Mouse (Mus musculus) midbrain, embryonic 14.5 days (tissue): ENCODE results near the gene Sod1. TPM values are rescaled to one million over a fixed set of nuclear protein-coding genes. Genes with fewer than 3 reads are reported as not detected.

Source experiments
- ATAC-seq: fragments of 200-750 bp; cut with Nextera tagmentation; 2 replicates; pipeline ENCODE4 v1.8.0; 2017; ENCODE audit warnings: moderate number of reproducible peaks, moderate library complexity; ENCODE audit not compliant: low FRiP score, low TSS enrichment
- DNase-seq: peaks from one replicate; pipeline ENCODE4 v3.0.0-alpha.2; 2015
- H3K27ac ChIP-seq: fragments of 300-500 bp; sonication (generic); replicated peaks from 2 replicates; pipeline ENCODE4 v1.5.1; 2014; ENCODE audit warnings: mild to moderate bottlenecking, low read depth, low read length, moderate library complexity
- H3K27me3 ChIP-seq: fragments of 300-500 bp; sonication (generic); 2 replicates; pipeline ENCODE4 v1.6.1; 2014; ENCODE audit warnings: low read length, control low read depth, mixed read lengths; ENCODE audit not compliant: control insufficient read depth, insufficient read depth
- H3K36me3 ChIP-seq: fragments of 300-500 bp; sonication (generic); 2 replicates; pipeline ENCODE4 v1.6.1; 2014; ENCODE audit warnings: low read length, control low read depth; ENCODE audit not compliant: control insufficient read depth, insufficient read depth
- H3K4me1 ChIP-seq: fragments of 300-500 bp; sonication (generic); 2 replicates; pipeline ENCODE4 v1.6.1; 2014; ENCODE audit warnings: mild to moderate bottlenecking, antibody characterized with exemption, low read length, control low read depth; ENCODE audit not compliant: control insufficient read depth, insufficient read depth
- H3K4me2 ChIP-seq: fragments of 300-500 bp; sonication (generic); 2 replicates; pipeline ENCODE4 v1.6.1; 2014; ENCODE audit warnings: mild to moderate bottlenecking, low read length, moderate library complexity
- H3K4me3 ChIP-seq: fragments of 300-500 bp; sonication (generic); replicated peaks from 2 replicates; pipeline ENCODE4 v1.5.1; 2014; ENCODE audit warnings: low read depth, low read length
- H3K9ac ChIP-seq: fragments of 300-500 bp; sonication (generic); replicated peaks from 2 replicates; pipeline ENCODE4 v1.6.1; 2014; ENCODE audit warnings: mild to moderate bottlenecking, low read length, moderate library complexity
- H3K9me3 ChIP-seq: fragments of 300-500 bp; sonication (generic); 2 replicates; pipeline ENCODE4 v1.6.1; 2016; ENCODE audit warnings: low read length, control low read depth, mixed read lengths; ENCODE audit not compliant: control insufficient read depth
- WGBS: fragments of 180-500 bp; shearing (Covaris S2); extraction: QIAGEN DNeasy Blood & Tissue Kit; methylation state at CpG from one replicate; pipeline ENCODE4 v1.1.7; 2014; 5-methylcytosine and 5-hydroxymethylcytosine counted together
- polyA plus RNA-seq: library from polyadenylated mRNA; unstranded; fragments of >200 nt; fragmentation: Nextera tagmentation; extraction: Ambion mirVana; gene quantifications from 2 replicates; pipeline ENCODE4 v1.2.1, GENCODE M21; 2014

The Sod1 gene
- polyA plus RNA-seq, 1 experiment from 2014 or later, result 866 TPM

DNA sequence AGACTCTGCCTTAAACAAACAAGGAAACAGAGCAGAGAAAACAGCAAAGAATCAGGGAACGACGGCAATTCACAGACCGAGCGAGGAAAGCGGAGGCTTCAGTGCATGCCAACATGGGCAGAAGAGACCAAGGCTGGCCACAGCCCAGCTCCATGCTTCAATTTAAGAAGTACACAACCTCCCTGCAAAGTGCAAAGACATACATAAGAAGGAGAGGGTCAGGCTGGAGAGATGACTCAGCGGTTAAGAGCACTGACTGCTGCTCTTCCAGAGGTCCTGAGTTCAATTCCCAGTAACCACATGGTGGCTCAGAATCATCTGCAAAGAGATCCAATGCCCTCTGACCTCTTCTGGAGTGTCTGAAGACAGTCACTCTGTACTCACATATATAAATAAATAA, 36.4 kb upstream of the Sod1 start:
- H3K4me2 ChIP-seq, result no peak overlapping the region
- 87% methylated on average over 6 of the region's 6 CpGs for WGBS
- no peaks in the 10 kb centered on the region for H3K36me3 ChIP-seq
- no peaks in the 10 kb centered on the region for H3K27me3 ChIP-seq
- H3K9ac ChIP-seq, result no peak overlapping the region
- no peaks in the 10 kb centered on the region for H3K9me3 ChIP-seq
- no peak overlapping the region for H3K27ac ChIP-seq
- ATAC-seq (no peak), DNase-seq (no peak)
- H3K4me1 ChIP-seq, result no peaks in the 10 kb centered on the region
- H3K4me3 ChIP-seq, result no peak overlapping the region

DNA sequence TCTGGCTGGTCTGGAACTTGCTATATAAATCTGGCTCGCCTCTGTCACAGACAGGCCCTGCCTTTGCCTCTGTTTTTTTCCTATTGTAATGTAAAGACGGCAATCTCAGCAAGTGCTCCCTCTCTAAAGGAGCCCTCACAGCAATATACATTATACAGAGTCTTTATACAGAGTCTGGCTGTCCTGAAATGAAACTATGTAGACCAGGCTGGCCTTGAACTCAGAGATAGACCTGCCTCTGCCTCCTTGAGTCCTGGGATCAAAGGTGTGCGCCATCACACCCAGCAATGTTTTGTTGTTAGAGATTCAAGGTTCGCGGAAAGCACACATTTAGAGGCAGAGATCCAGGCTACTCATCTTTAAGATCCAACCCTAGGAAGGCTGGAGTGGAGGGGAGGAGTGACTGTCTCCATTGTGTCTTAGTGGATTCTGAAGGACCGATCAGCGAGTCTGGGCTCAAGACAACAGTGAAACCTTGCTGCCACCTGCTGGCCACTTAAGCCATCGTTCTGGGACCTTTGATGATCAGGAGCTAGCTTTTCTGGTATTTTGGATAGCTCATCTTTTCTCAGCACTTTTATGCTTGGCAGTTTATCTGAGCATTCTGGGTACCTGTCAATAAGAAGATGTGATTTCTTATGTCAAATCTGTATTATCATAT, 34.5 kb upstream of the Sod1 start:
- peak; percentile 79; the same call in 1 of the 2 replicates for ATAC-seq
- DNase-seq, result peak; percentile 94
- Histone ChIP-seq H3K27ac (no peak overlapping the region), H3K9me3 (no peaks in the 10 kb centered on the region), H3K36me3 (no peaks in the 10 kb centered on the region), H3K9ac (no peak overlapping the region), H3K27me3 (no peaks in the 10 kb centered on the region), H3K4me1 (no peaks in the 10 kb centered on the region), H3K4me2 (no peak overlapping the region), H3K4me3 (no peak overlapping the region)
- WGBS, result 38% methylated on average over 8 of the region's 8 CpGs

GRCm38 (mm10) chr16:90187453-90187852, 33.1 kb upstream of the Sod1 start:
- Histone ChIP-seq H3K4me1 (no peaks in the 10 kb centered on the region), H3K9me3 (no peaks in the 10 kb centered on the region), H3K27me3 (no peaks in the 10 kb centered on the region), H3K9ac (no peak overlapping the region), H3K27ac (no peak overlapping the region), H3K36me3 (no peaks in the 10 kb centered on the region), H3K4me2 (no peak overlapping the region), H3K4me3 (no peak overlapping the region)
- 45% methylated on average over 13 of the region's 13 CpGs for WGBS
- DNase-seq (no peak), ATAC-seq (no peak)

DNA sequence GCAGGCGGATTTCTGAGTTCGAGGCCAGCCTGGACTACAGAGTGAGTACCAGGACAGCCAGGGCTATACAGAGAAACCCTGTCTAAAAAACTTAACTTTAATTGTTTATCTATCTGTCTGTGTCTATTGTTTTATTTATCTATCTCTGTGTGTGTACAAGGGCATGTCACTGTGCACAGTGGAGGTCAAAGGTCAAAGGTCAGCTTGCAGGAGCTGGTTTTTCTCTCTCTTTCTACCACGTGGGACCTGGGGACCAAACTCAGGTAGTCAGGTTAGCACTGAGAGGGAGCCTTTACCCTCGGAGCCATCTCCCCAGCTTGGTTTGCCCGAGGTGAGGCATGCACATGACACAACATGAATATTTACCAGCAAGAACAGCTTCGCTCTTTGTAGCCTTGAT, 29.3 kb upstream of the Sod1 start:
- no peaks in the 10 kb centered on the region for H3K4me1 ChIP-seq
- WGBS, result 75% methylated on average over 6 of the region's 6 CpGs
- no peak overlapping the region for H3K4me3 ChIP-seq
- H3K9ac ChIP-seq, result no peak overlapping the region
- no peak for ATAC-seq
- no peaks in the 10 kb centered on the region for H3K9me3 ChIP-seq
- no peak overlapping the region for H3K4me2 ChIP-seq
- no peak overlapping the region for H3K27ac ChIP-seq
- DNase-seq, result no peak
- no peaks in the 10 kb centered on the region for H3K27me3 ChIP-seq
- H3K36me3 ChIP-seq, result no peaks in the 10 kb centered on the region

DNA sequence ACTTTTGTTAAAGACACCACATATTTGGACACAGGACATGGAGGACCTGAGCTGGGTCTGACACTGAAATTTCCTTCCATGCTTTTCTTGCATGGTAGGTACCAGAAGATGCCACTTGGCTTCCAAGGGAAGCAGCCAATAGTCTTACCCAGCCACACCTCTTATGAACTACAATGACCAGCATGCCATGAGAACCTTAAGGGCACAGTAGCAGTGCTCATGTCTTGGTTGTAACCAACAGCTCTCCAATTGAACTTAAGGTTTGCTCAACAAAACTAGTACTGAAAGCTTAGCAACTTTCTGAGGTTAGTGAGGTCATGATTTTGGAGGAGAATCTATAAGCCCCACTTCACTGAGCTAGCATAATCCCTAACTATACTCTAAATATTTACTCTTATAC, 26.8 kb upstream of the Sod1 start:
- Histone ChIP-seq H3K27ac (no peak overlapping the region), H3K27me3 (no peaks in the 10 kb centered on the region), H3K9ac (no peak overlapping the region), H3K4me2 (no peak overlapping the region), H3K36me3 (no peaks in the 10 kb centered on the region), H3K4me3 (no peak overlapping the region), H3K9me3 (no peaks in the 10 kb centered on the region), H3K4me1 (0 out of 2 replicates have a peak, but pooled peaks cover 7% of the 10 kb centered on the region)
- no peak for ATAC-seq
- DNase-seq, result no peak

DNA sequence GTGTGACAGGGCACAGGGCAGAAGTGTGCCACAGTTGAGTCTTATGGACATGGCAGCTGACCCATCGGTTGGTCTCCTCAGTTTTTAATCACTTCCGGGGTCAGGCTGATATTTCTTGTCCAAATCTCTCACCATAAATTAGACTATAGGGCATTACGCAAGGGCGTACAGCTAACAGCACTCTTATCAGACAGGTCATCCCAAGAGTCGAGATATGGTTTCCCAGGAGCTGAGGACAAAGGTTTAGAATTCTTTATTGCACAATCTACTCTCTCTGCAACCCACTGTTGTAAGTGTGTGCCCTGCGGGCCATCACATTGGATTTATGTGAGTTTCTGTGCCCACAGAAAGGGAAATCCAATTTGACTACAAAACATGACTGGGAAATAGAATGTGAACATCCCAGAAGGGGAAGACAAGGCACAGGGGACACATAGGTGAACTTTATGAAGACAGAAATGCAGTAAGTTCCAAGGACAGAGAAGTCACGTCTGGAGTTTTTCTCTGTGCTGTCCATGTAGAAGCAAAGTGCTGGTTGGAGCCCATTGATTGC, 23.8 kb upstream of the Sod1 start:
- Histone ChIP-seq H3K27me3 (no peaks in the 10 kb centered on the region), H3K4me3 (no peak overlapping the region), H3K9me3 (no peaks in the 10 kb centered on the region), H3K4me1 (0 out of 2 replicates have a peak, but pooled peaks cover 7% of the 10 kb centered on the region), H3K27ac (no peak overlapping the region), H3K9ac (no peak overlapping the region), H3K36me3 (no peaks in the 10 kb centered on the region), H3K4me2 (no peak overlapping the region)
- DNase-seq, result no peak
- no peak; the same call in 1 of the 2 replicates for ATAC-seq
- WGBS, result 92% methylated on average over 7 of the region's 7 CpGs

GRCm38 (mm10) chr16:90197337-90197973, 23.1 kb upstream of the Sod1 start:
- H3K36me3 ChIP-seq, result no peaks in the 10 kb centered on the region

GRCm38 (mm10) chr16:90198626-90199025, 21.9 kb upstream of the Sod1 start:
- ATAC-seq (no peak), DNase-seq (no peak)
- Histone ChIP-seq H3K36me3 (no peaks in the 10 kb centered on the region), H3K9ac (no peak overlapping the region), H3K27ac (no peak overlapping the region), H3K4me3 (no peak overlapping the region), H3K4me2 (no peak overlapping the region), H3K9me3 (no peaks in the 10 kb centered on the region), H3K4me1 (0 out of 2 replicates have a peak, but pooled peaks cover 7% of the 10 kb centered on the region), H3K27me3 (no peaks in the 10 kb centered on the region)
- WGBS, result 92% methylated on average over 6 of the region's 6 CpGs

More at GRCm38 (mm10) chr16:90197337-90197973, 23.1 kb upstream of the Sod1 start:
- Histone ChIP-seq H3K9me3 (no peaks in the 10 kb centered on the region), H3K27ac (no peak overlapping the region), H3K9ac (peak overlapping the region; percentile 31; the same call in 1 of the 2 replicates), H3K4me1 (0 out of 2 replicates have a peak, but pooled peaks cover 7% of the 10 kb centered on the region), H3K4me3 (peak overlapping the region; percentile 34), H3K27me3 (no peaks in the 10 kb centered on the region), H3K4me2 (peak overlapping the region; percentile 56)
- ATAC-seq, result peak; percentile 88
- 4% methylated on average over 22 of the region's 22 CpGs for WGBS
- DNase-seq, result peak; percentile 82
